Mouse (Mus musculus) ES-Bruce4 (cell line): ENCODE measurements around the gene Ehf.

Experiments used
- CTCF ChIP-seq: IDR thresholded peaks from one replicate; pipeline ENCODE4 v1.8.1; 2011; ENCODE audit warnings: low read depth, low read length
- EP300 ChIP-seq: IDR thresholded peaks from 2 replicates; pipeline ENCODE4 v1.6.1; 2011; ENCODE audit warnings: low read depth, low read length; ENCODE audit not compliant: insufficient read depth
- POLR2A ChIP-seq: IDR thresholded peaks from one replicate; pipeline ENCODE4 v1.8.1; 2011; ENCODE audit warnings: low read length; ENCODE audit not compliant: insufficient read depth

- TF ChIP-seq CTCF, result no peak
- TF ChIP-seq POLR2A, result no peak
- no peak for TF ChIP-seq EP300
Observed at GRCm38 (mm10) chr2:103274803-103275202, 28.3 kb downstream of the Ehf start.
